Mouse (Mus musculus) large intestine, adult 2 months (tissue): Measurements from ENCODE around the gene Cherp. TPM values are rescaled to one million over a fixed set of nuclear protein-coding genes. Genes with fewer than 3 reads are reported as not detected.

ENCODE experiments used
- DNase-seq: peaks from one replicate; pipeline ENCODE4 v3.0.0-alpha.2; 2012; ENCODE audit warnings: low read depth, low spot score
- WGBS: fragments of 180-500 bp; shearing (Covaris S2); methylation state at CpG from one replicate; pipeline ENCODE4 v1.1.7; 2018; 5-methylcytosine and 5-hydroxymethylcytosine counted together
- polyA plus RNA-seq: library from polyadenylated mRNA; depleted of rRNA; stranded (reverse); fragments of >200 nt; gene quantifications from 2 replicates; pipeline ENCODE4 v1.2.3, GENCODE M21; 2012

Cherp gene
- polyA plus RNA-seq, 1 experiment, result 23.7 TPM

DNA sequence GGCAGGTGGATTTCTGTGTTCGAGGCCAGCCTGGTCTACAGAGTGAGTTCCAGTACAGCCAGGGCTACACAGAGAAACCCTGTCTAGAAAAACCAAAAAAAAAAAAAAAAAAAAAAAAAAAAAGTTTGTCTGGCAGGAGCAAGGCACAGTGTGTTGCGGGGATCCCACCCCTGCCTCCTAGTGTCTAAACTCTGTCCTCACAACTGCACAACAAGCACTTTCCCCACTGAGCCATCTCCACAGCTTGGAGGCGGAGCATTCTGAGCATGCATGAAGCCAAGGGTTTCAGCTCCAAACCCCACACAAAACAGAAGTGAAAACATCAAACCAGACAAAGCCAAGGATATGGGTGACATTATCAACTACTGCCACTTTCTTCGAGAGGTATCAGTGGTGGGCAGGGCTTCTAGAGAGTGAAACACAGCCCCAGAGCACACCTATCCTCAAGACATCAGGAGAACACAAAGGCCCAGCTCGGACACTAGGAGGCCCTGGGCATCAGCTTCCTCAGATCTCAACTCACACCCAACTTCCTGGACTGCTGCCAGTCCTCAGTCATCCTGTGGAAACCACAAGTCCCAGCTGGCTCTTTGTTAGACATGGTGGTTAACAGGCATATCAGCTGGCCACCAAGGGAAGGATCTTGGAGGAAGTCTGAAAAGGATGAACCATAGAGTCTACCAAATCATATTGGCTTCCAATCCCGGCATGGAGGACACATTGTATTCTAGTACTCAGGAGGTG, 10.6 kb upstream of the Cherp start:
- no peak for DNase-seq
- WGBS, result 73% methylated on average over 6 of the region's 6 CpGs

DNA sequence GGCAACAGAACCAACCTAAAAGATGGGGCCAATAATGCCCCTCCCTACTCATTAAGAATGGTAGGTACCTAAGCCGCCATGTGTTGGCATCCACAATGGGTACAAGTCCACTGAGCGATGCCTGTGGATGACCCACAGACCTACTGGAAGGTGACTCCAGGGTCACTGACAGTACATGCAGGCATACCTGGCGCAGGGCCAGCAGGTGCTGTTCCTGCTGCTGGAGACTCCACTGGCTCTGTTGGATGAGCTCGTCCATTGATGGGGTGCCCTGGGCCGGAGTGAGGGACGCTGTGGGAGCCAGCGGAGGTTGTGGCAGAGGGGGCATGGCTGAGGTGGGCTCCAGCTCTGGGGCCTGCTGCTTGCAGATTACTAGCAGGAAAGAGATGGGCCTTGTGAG, 4.3 kb downstream of the Cherp start:
- no peak for DNase-seq
- WGBS, result 90% methylated on average over 7 of the region's 7 CpGs

- WGBS, result 93% methylated on average over 8 of the region's 8 CpGs
- no peak for DNase-seq
Measured at GRCm38 (mm10) chr8:72469984-72470383, 5.0 kb downstream of the Cherp start.

GRCm38 (mm10) chr8:72469243-72469642, 5.8 kb downstream of the Cherp start:
- WGBS, result 84% methylated on average over 2 of the region's 2 CpGs
- DNase-seq, result no peak

GRCm38 (mm10) chr8:72464211-72464610, 10.8 kb downstream of the Cherp start:
- 89% methylated on average over 10 of the region's 10 CpGs for WGBS
- DNase-seq, result no peak

- 90% methylated on average over 4 of the region's 4 CpGs for WGBS
- no peak for DNase-seq
Measured at GRCm38 (mm10) chr8:72459881-72460533, 15.0 kb downstream of the Cherp start.

- 87% methylated on average over 6 of the region's 6 CpGs for WGBS
- no peak for DNase-seq
Measured at GRCm38 (mm10) chr8:72458457-72458856, 16.6 kb downstream of the Cherp start.

DNA sequence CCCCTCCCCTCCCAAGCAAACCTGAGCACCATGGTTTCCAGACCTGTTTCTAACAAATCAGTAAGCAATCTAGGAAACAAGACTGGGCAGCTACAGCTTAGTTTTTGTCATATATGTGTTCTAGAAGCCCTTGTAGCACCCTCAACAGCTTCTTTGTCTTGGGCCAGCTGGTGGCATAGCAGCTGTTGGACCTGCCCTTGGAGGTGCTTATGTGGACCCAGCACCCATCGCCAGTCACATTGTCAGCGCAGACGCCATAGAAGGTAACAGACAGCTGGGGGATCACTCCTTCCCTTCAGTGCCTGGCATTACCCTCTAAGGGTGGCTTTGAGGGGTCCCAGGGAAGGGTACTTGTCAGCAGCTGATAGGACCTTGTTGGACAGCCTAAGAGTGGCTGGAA, 17.2 kb downstream of the Cherp start:
- DNase-seq, result no peak
- WGBS, result 88% methylated on average over 3 of the region's 3 CpGs

GRCm38 (mm10) chr8:72455317-72455716, 19.7 kb downstream of the Cherp start:
- DNase-seq, result no peak
- 90% methylated on average over 4 of the region's 4 CpGs for WGBS

DNA sequence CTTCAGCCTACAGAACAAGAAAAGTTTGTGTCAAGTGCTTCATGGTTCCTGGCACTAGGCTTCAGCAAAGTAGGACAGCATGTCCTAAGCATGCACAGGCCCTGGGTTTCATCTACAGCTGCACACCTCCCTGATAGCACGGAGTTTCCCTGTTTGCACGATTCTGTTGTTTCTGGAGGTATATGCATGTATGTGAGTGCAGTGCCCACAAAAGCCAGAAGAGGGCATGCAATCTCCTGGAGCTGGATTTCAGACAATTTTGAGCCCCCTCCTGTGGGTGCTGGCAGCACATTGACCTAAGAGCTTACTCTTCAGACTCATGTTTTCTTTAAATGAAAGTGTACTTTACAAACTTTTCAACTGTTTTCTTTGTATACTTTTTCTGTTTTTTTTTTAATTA, 21.1 kb downstream of the Cherp start:
- no peak for DNase-seq
- WGBS, result 100% methylated on average over 2 of the region's 2 CpGs

- WGBS, result 75% methylated on average over 8 of the region's 8 CpGs
Measured at GRCm38 (mm10) chr8:72451516-72451915, 23.5 kb downstream of the Cherp start.

GRCm38 (mm10) chr8:72445071-72445470, 30.0 kb downstream of the Cherp start:
- no peak for DNase-seq
- 93% methylated on average over 6 of the region's 6 CpGs for WGBS

More at GRCm38 (mm10) chr8:72451516-72451915, 23.5 kb downstream of the Cherp start:
- no peak for DNase-seq

GRCm38 (mm10) chr8:72443994-72444350, 31.1 kb downstream of the Cherp start:
- WGBS, result 38% methylated on average over 6 of the region's 6 CpGs
- no peak for DNase-seq

DNA sequence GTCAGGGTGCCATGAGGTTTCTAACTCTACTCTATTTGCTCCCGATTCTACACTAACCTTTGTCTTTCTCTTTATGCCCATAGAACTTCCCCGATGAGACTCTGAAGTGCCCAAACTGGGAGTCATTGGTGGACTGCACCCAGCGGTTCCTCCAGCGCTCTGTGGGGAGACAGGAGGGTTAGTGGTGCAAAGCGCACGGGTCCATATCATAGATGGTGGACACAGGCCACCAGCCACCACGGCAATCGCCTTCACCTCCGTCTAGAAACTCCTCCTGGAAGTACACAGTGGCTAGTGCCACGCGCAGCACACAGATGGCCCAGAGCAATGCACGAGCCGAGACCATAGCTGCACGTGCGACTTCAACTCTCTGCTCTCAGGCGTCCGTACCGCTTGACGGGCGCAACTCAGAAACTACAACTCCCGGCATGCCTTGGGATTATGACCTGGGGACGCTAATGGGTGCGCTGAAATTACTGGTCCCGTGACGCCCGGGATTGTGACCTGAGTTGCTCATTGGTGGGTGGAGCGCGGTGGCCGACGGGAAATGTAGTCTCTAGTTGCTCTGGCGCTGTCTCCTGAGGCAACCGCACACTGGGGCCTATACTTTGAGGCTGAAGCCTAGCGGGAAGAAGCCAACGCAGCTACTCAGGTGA, 31.6 kb downstream of the Cherp start, which contains the start of the genes Calr3 and 1700030K09Rik:
TSS of gene Calr3 (minus strand) at position 533 of the 656 bp plus-strand sequence.
TSS of gene 1700030K09Rik (plus strand) at position 543 of the 656 bp plus-strand sequence.
- WGBS, result 5% methylated on average over 34 of the region's 34 CpGs
- DNase-seq, result peak; percentile 97

GRCm38 (mm10) chr8:72438248-72439015, 36.6 kb downstream of the Cherp start:
- DNase-seq, result no peak
- WGBS, result 66% methylated on average over 8 of the region's 8 CpGs

DNA sequence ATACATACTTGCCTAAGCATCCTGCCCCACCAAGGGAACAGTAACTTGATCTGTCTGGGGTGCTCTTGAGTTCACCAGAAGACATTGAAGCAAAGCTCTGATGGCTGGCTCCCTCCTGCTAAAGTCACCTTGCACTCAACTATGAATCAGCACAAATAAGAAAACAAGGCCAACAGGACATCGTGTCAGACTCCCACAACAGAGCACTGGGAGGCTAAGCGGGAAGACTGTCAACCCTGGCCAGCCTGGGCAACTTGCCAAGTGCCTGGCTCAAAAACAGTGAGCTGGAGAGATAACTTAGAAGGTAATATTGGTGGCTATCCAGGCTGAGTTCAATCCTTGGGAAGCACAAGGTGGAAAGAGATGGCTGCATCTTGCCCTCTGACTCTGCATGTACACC, 40.1 kb downstream of the Cherp start:
- DNase-seq, result no peak
- WGBS, result 2% methylated on average over 2 of the region's 2 CpGs

DNA sequence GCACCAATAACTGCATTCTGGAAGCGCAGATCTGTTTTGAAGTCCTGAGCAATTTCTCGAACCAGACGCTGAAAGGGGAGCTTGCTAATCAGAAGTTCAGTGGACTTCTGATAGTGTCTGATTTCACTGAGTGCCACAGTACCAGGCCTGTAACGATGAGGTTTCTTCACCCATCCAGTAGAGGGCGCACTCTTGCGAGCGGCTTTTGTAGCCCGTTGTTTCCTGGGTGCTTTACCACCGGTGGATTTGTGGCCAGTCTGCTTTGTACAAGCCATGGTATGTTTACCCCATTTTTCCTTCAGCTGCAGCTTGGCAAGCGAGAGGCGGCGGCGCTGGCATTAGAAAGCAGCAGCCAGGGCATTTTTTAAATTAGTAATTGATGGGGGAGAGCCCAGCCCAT, 45.4 kb downstream of the Cherp start:
- 47% methylated on average over 13 of the region's 13 CpGs for WGBS
- DNase-seq, result no peak

DNA sequence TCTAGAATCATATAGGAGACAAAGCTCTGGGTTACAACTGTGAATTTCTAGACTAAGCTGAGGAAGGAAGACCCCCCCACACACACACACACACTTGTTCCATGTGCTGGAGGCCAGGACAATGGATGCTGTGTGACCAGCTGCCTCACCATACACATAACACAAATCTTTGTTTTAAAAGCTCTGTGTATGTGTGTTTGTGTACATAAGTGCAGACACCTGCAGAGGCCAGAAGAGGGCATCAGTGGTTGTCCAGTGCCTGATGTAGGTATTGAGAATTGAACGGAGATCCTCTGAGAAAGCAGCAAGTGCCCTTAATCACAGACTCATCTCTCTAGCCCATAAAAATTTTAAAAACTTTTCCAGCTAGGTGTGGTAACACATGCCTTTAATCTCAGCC, 52.1 kb downstream of the Cherp start:
- no peak for DNase-seq

GRCm38 (mm10) chr8:72421362-72422335, 53.4 kb downstream of the Cherp start, which contains the start of gene Eps15l1:
Eps15l1 (minus strand) TSS chr8:72421460.
- WGBS, result under 1% methylated on average over 48 of the region's 48 CpGs

More for the DNA sequence above, 52.1 kb downstream of the Cherp start:
- 50% methylated on average over 1 of the region's 1 CpGs for WGBS

More at GRCm38 (mm10) chr8:72421362-72422335, 53.4 kb downstream of the Cherp start, which contains the start of gene Eps15l1:
- peak; percentile 97 for DNase-seq
